Mouse (Mus musculus) bone marrow, adult 2 months (tissue): ENCODE measurements around the gene Gm10142. TPM values are rescaled to one million over a fixed set of nuclear protein-coding genes. Genes with fewer than 3 reads are reported as not detected.
"Not testable (repeated sequence)": the region's sequence is repeated elsewhere in the genome, so short reads cannot be mapped to it uniquely, and the experiment has no call there.

Experiments used
- H3K27ac ChIP-seq: fragments of 200-500 bp; 2 replicates; pipeline ENCODE4 v1.5.1; 2012; ENCODE audit warnings: low read depth, mild to moderate bottlenecking, control low read depth, inconsistent platforms, low read length; ENCODE audit not compliant: control insufficient read depth, poor library complexity, insufficient read depth
- H3K4me1 ChIP-seq: fragments of 200-500 bp; 2 replicates; pipeline ENCODE4 v1.6.1; 2011; ENCODE audit warnings: low read length; ENCODE audit not compliant: control insufficient read depth, insufficient read depth
- H3K4me3 ChIP-seq: fragments of 200-500 bp; replicated peaks from 2 replicates; pipeline ENCODE3; 2011; ENCODE audit warnings: mild to moderate bottlenecking, low read depth, low read length, control low read depth; ENCODE audit not compliant: control insufficient read depth
- CTCF ChIP-seq: fragments of 200-500 bp; IDR thresholded peaks from 2 replicates; pipeline ENCODE4 v1.5.1; 2011; ENCODE audit warnings: low read length, control low read depth; ENCODE audit not compliant: control insufficient read depth, insufficient read depth
- POLR2A ChIP-seq: fragments of 200-500 bp; IDR thresholded peaks from 2 replicates; pipeline ENCODE4 v1.6.1; 2011; ENCODE audit warnings: low read depth, mild to moderate bottlenecking, control low read depth, low read length, borderline replicate concordance; ENCODE audit not compliant: control insufficient read depth
- WGBS: fragments of 180-500 bp; shearing (Covaris S2); methylation state at CpG from one replicate; pipeline ENCODE4 v1.1.7; 2018; 5-methylcytosine and 5-hydroxymethylcytosine counted together
- polyA plus RNA-seq: library from polyadenylated mRNA; stranded (reverse); fragments of >200 nt; gene quantifications from 2 replicates; pipeline ENCODE4 v1.2.4, GENCODE M21; 2011; ENCODE audit warnings: low replicate concordance; ENCODE audit not compliant: missing spikeins, insufficient read depth, insufficient read length

Gm10142 gene
- polyA plus RNA-seq, 1 experiment, result not detected

- 13% methylated on average over 22 of the region's 22 CpGs for whole genome bisulfite sequencing
- no peak within 1 kb of the TSS for H3K4me3 ChIP-seq
- no peak within 1 kb of the TSS for H3K27ac ChIP-seq
- TF ChIP-seq POLR2A, result no peak
- no peaks in the 10 kb centered on the region for H3K4me1 ChIP-seq
These were observed 29.5 kb upstream of the Gm10142 start, which contains the start of gene Tspear for GRCm38 (mm10) chr10:77685895-77686664. Tspear (plus strand) TSS chr10:77686569.

GRCm38 (mm10) chr10:77687021-77687420 is 28.6 kb upstream of the Gm10142 start:
- Histone ChIP-seq H3K4me1 (no peaks in the 10 kb centered on the region), H3K4me3 (no peak overlapping the region), H3K27ac (no peak overlapping the region)
- 49% methylated on average over 10 of the region's 10 CpGs for WGBS
- TF ChIP-seq POLR2A (no peak), CTCF (no peak)

- not testable (repeated sequence) for H3K27ac ChIP-seq
These were observed 25.2 kb upstream of the Gm10142 start, which contains the start of gene Gm19402 for GRCm38 (mm10) chr10:77690356-77690807. Gm19402 (minus strand) TSS chr10:77690757.

GRCm38 (mm10) chr10:77697133-77697532 is 18.5 kb upstream of the Gm10142 start, which contains the start of gene Gm9508:
Gm9508 (minus strand) TSS chr10:77697233.
- 50% methylated on average over 4 of the region's 4 CpGs for WGBS
- Histone ChIP-seq H3K27ac (no peak within 1 kb of the TSS), H3K4me3 (no peak within 1 kb of the TSS), H3K4me1 (no peaks in the 10 kb centered on the region)
- no peak for TF ChIP-seq CTCF
- TF ChIP-seq POLR2A, result no peak

More at GRCm38 (mm10) chr10:77690356-77690807, 25.2 kb upstream of the Gm10142 start, which contains the start of gene Gm19402:
- not testable (repeated sequence) for H3K4me3 ChIP-seq, H3K4me1 ChIP-seq
- 69% methylated on average over 3 of the region's 3 CpGs for WGBS

- Histone ChIP-seq H3K4me3 (no peak within 1 kb of the TSS), H3K27ac (no peak within 1 kb of the TSS), H3K4me1 (no peaks in the 10 kb centered on the region)
- 60% methylated on average over 1 of the region's 1 CpGs for WGBS
- no peak for TF ChIP-seq POLR2A
- no peak for TF ChIP-seq CTCF
These were observed 9.3 kb upstream of the Gm10142 start, which contains the start of gene Gm10272 for GRCm38 (mm10) chr10:77706326-77706725. Gm10272 (plus strand) TSS chr10:77706626.

- WGBS, result 68% methylated on average over 3 of the region's 3 CpGs
- H3K4me1 ChIP-seq, result peaks cover 1% of the 10 kb centered on the region
- TF ChIP-seq POLR2A (no peak), CTCF (no peak)
- H3K27ac ChIP-seq, result no peak overlapping the region
- H3K4me3 ChIP-seq, result no peak overlapping the region
These were observed 5.8 kb upstream of the Gm10142 start for GRCm38 (mm10) chr10:77709831-77710230.

- not testable (repeated sequence) for H3K27ac ChIP-seq, H3K4me1 ChIP-seq, H3K4me3 ChIP-seq
These were observed 4.5 kb upstream of the Gm10142 start, which contains the start of gene Gm10024 for GRCm38 (mm10) chr10:77711157-77711556. Gm10024 (plus strand) TSS chr10:77711457.

GRCm38 (mm10) chr10:77713734-77714133 is 1.9 kb upstream of the Gm10142 start:
- peaks cover 1% of the 10 kb centered on the region for H3K4me1 ChIP-seq
- WGBS, result 13% methylated on average over 4 of the region's 4 CpGs
- no peak overlapping the region for H3K4me3 ChIP-seq
- no peak for TF ChIP-seq CTCF
- no peak for TF ChIP-seq POLR2A
- no peak overlapping the region for H3K27ac ChIP-seq

- not testable (repeated sequence) for H3K4me1 ChIP-seq, H3K27ac ChIP-seq, H3K4me3 ChIP-seq
- 86% methylated on average over 1 of the region's 1 CpGs for WGBS
These were observed 4.7 kb downstream of the Gm10142 start, which contains the start of gene Krtap12-1 for GRCm38 (mm10) chr10:77720299-77720698. Krtap12-1 (plus strand) TSS chr10:77720599.
